Mouse (Mus musculus): ENCODE measurements around the gene Rapgef6.

Gene Rapgef6

GRCm38 (mm10) chr11:54522529-54523430, at the start of gene Rapgef6:
Gene Rapgef6, plus strand, starts transcription at chr11:54522847.
- peak; percentile 99 for DNase-seq

GRCm38 (mm10) chr11:54478414-54478813, 44.2 kb upstream of the Rapgef6 start:
- no peak for DNase-seq

GRCm38 (mm10) chr11:54486041-54486440, 36.6 kb upstream of the Rapgef6 start:
- DNase-seq: no peak

GRCm38 (mm10) chr11:54491946-54492558, 30.6 kb upstream of the Rapgef6 start:
- DNase-seq: no peak

- DNase-seq: no peak
Observed at GRCm38 (mm10) chr11:54492559-54492958, 30.1 kb upstream of the Rapgef6 start.

- DNase-seq: no peak
Observed at GRCm38 (mm10) chr11:54499838-54500237, 22.8 kb upstream of the Rapgef6 start.

GRCm38 (mm10) chr11:54502546-54503245, 20.0 kb upstream of the Rapgef6 start:
- DNase-seq: no peak

- no peak for DNase-seq
Observed at GRCm38 (mm10) chr11:54513584-54513983, 9.1 kb upstream of the Rapgef6 start.

- peak; percentile 42 for DNase-seq
Observed at GRCm38 (mm10) chr11:54521927-54522528, 619 bp upstream of the Rapgef6 start.

- DNase-seq: no peak
Observed at GRCm38 (mm10) chr11:54523431-54524001, 869 bp downstream of the Rapgef6 start.

GRCm38 (mm10) chr11:54528002-54528401, 5.4 kb downstream of the Rapgef6 start:
- DNase-seq: no peak

- DNase-seq: no peak
Observed at GRCm38 (mm10) chr11:54530391-54530790, 7.7 kb downstream of the Rapgef6 start.

- DNase-seq: no peak
Observed at GRCm38 (mm10) chr11:54530916-54531315, 8.3 kb downstream of the Rapgef6 start.

- no peak for DNase-seq
Observed at GRCm38 (mm10) chr11:54533834-54534233, 11.2 kb downstream of the Rapgef6 start.

- DNase-seq: peak; percentile 47
Observed at GRCm38 (mm10) chr11:54534871-54535270, 12.2 kb downstream of the Rapgef6 start.

GRCm38 (mm10) chr11:54539031-54539430, 16.4 kb downstream of the Rapgef6 start:
- DNase-seq: no peak

- no peak for DNase-seq
Observed at GRCm38 (mm10) chr11:54539486-54539885, 16.8 kb downstream of the Rapgef6 start.

- DNase-seq: no peak
Observed at GRCm38 (mm10) chr11:54540328-54540727, 17.7 kb downstream of the Rapgef6 start.

- DNase-seq: no peak
Observed at GRCm38 (mm10) chr11:54542414-54542813, 19.8 kb downstream of the Rapgef6 start.

GRCm38 (mm10) chr11:54554970-54555369, 32.3 kb downstream of the Rapgef6 start:
- no peak for DNase-seq

GRCm38 (mm10) chr11:54562761-54563160, 40.1 kb downstream of the Rapgef6 start:
- DNase-seq: no peak

GRCm38 (mm10) chr11:54567959-54568358, 45.3 kb downstream of the Rapgef6 start:
- DNase-seq: no peak

GRCm38 (mm10) chr11:54574741-54575140, 52.1 kb downstream of the Rapgef6 start:
- no peak for DNase-seq

Data from cerebellum, adult 9-11 months (tissue).